Mouse (Mus musculus) hindbrain, embryonic 14.5 days (tissue): Measurements from ENCODE around the gene Lbh. TPM values are rescaled to one million over a fixed set of nuclear protein-coding genes. Genes with fewer than 3 reads are reported as not detected.
A peak's percentile ranks its signal among the peaks of the same experiment; 100 is the strongest.

Experiments
- ATAC-seq: fragments of 200-750 bp; cut with Nextera tagmentation; 2 replicates; pipeline ENCODE4 v1.8.0; 2017; ENCODE audit warnings: moderate number of reproducible peaks, mild to moderate bottlenecking, moderate TSS enrichment, moderate library complexity; ENCODE audit not compliant: low FRiP score
- DNase-seq: peaks from one replicate; pipeline ENCODE4 v3.0.0-alpha.2; 2015; ENCODE audit warnings: low spot score
- H3K27ac ChIP-seq: fragments of 300-500 bp; sonication (generic); 2 replicates; pipeline ENCODE4 v1.5.1; 2014; ENCODE audit warnings: mild to moderate bottlenecking, moderate library complexity
- H3K27me3 ChIP-seq: fragments of 300-500 bp; sonication (generic); 2 replicates; pipeline ENCODE4 v1.6.1; 2014; ENCODE audit warnings: mild to moderate bottlenecking, low read length, mixed read lengths; ENCODE audit not compliant: control insufficient read depth, insufficient read depth
- H3K36me3 ChIP-seq: fragments of 300-500 bp; sonication (generic); replicated peaks from 2 replicates; pipeline ENCODE4 v1.6.1; 2014; ENCODE audit not compliant: control insufficient read depth, insufficient read depth
- H3K4me1 ChIP-seq: fragments of 300-500 bp; sonication (generic); replicated peaks from 2 replicates; pipeline ENCODE4 v1.6.1; 2014; ENCODE audit warnings: antibody characterized with exemption, low read length, mixed read lengths; ENCODE audit not compliant: control insufficient read depth, insufficient read depth
- H3K4me2 ChIP-seq: fragments of 300-500 bp; sonication (generic); replicated peaks from 2 replicates; pipeline ENCODE4 v1.6.1; 2014; ENCODE audit warnings: mild to moderate bottlenecking, moderate library complexity
- H3K4me3 ChIP-seq: fragments of 300-500 bp; sonication (generic); replicated peaks from 2 replicates; pipeline ENCODE4 v1.5.1; 2014; ENCODE audit warnings: mild to moderate bottlenecking, low read length
- H3K9ac ChIP-seq: fragments of 300-500 bp; sonication (generic); 2 replicates; pipeline ENCODE4 v1.6.1; 2014
- H3K9me3 ChIP-seq: fragments of 300-500 bp; sonication (generic); 2 replicates; pipeline ENCODE4 v1.6.1; 2016; ENCODE audit warnings: low read length; ENCODE audit not compliant: control insufficient read depth
- WGBS: fragments of 180-500 bp; shearing (Covaris S2); extraction: QIAGEN DNeasy Blood & Tissue Kit; methylation state at CpG from one replicate; pipeline ENCODE4 v1.1.7; 2014; 5-methylcytosine and 5-hydroxymethylcytosine counted together
- polyA plus RNA-seq: library from polyadenylated mRNA; unstranded; fragments of >200 nt; fragmentation: Nextera tagmentation; extraction: Ambion mirVana; gene quantifications from 2 replicates; pipeline ENCODE4 v1.2.1, GENCODE M21; 2014

Lbh gene
- polyA plus RNA-seq, 1 experiment from 2014 or later = 6.4 TPM

- no peak for DNase-seq
- no peak overlapping the region for H3K9ac ChIP-seq
- no peaks in the 10 kb centered on the region for H3K36me3 ChIP-seq
- H3K27ac ChIP-seq = no peak overlapping the region
- H3K4me2 ChIP-seq = no peak overlapping the region
- H3K9me3 ChIP-seq = no peaks in the 10 kb centered on the region
- H3K4me1 ChIP-seq = no peaks in the 10 kb centered on the region
- no peaks in the 10 kb centered on the region for H3K27me3 ChIP-seq
- no peak overlapping the region for H3K4me3 ChIP-seq
- WGBS = 72% methylated on average over 5 of the region's 5 CpGs
- ATAC-seq = no peak
Observed at GRCm38 (mm10) chr17:72959497-72960039, 41.5 kb downstream of the Lbh start.

- no peaks in the 10 kb centered on the region for H3K4me1 ChIP-seq
- no peak overlapping the region for H3K27ac ChIP-seq
- no peaks in the 10 kb centered on the region for H3K9me3 ChIP-seq
- no peak for DNase-seq
- no peaks in the 10 kb centered on the region for H3K36me3 ChIP-seq
- H3K4me3 ChIP-seq = no peak overlapping the region
- no peak overlapping the region for H3K4me2 ChIP-seq
- H3K27me3 ChIP-seq = no peaks in the 10 kb centered on the region
- ATAC-seq = no peak
- H3K9ac ChIP-seq = no peak overlapping the region
- 95% methylated on average over 4 of the region's 4 CpGs for whole genome bisulfite sequencing
Observed at GRCm38 (mm10) chr17:72960243-72960642, 42.1 kb downstream of the Lbh start.

- Histone ChIP-seq H3K9me3 (no peaks in the 10 kb centered on the region), H3K36me3 (no peaks in the 10 kb centered on the region), H3K4me1 (no peaks in the 10 kb centered on the region), H3K4me3 (no peak overlapping the region), H3K9ac (no peak overlapping the region), H3K27me3 (no peaks in the 10 kb centered on the region), H3K27ac (no peak overlapping the region), H3K4me2 (no peak overlapping the region)
- ATAC-seq (no peak), DNase-seq (no peak)
- 74% methylated on average over 2 of the region's 2 CpGs for WGBS
Observed at GRCm38 (mm10) chr17:72960873-72961272, 42.8 kb downstream of the Lbh start.

DNA sequence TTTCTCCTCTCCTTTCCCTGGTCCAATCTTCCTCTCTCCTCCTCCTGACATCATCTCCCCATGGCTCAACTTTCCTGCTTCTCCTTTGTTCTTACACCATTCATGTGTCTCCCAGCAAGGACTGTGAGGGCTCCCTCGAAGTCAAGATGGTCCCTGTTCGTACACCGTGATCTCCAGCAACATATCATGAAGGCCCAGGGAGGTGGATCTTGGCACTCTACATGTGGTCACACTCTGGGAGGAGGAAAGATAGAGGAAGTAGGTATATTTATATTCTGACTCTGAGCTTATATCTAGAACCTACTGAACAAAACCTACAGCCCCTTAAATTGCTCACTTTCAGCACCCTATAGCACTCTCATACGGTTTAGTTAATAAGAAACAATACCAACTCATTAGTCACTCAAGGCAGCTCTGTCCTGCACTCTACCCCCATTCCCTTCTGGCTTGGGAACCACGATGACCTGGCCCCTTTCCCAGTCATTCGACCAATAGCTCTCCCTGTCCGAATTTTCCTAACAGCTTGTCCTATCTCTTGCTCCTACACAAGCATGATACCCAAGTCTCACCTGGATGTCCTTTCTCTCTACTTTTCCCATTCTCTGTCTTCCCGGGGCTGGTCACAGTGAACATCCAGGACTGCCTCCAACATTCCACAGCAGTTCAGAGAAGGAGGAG lies 44.0 kb downstream of the Lbh start:
- no peaks in the 10 kb centered on the region for H3K4me1 ChIP-seq
- 84% methylated on average over 8 of the region's 8 CpGs for WGBS
- no peak overlapping the region for H3K9ac ChIP-seq
- no peak for ATAC-seq
- H3K4me2 ChIP-seq = no peak overlapping the region
- no peaks in the 10 kb centered on the region for H3K27me3 ChIP-seq
- no peaks in the 10 kb centered on the region for H3K9me3 ChIP-seq
- H3K27ac ChIP-seq = no peak overlapping the region
- H3K4me3 ChIP-seq = no peak overlapping the region
- no peaks in the 10 kb centered on the region for H3K36me3 ChIP-seq
- DNase-seq = no peak

DNA sequence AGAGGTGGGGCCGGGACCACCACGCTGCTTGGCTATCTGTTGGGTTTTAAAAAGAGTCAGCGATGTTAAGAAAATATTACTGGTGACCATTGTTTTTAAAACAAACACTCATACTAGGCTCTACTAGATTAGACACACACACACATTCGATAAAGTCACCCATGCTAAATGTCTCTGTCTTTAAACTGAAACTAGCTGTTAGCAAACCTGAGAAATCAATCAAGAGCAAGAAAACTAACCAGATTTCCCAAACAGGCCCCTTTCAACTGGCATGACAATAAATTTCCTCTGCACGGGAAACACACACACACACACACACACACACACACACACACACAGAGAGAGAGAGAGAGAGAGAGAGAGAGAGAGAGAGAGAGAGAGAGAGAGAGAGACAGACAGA lies 47.6 kb downstream of the Lbh start:
- WGBS = 84% methylated on average over 5 of the region's 5 CpGs
- ATAC-seq = no peak
- Histone ChIP-seq H3K36me3 (no peaks in the 10 kb centered on the region), H3K4me2 (no peak overlapping the region), H3K27me3 (no peaks in the 10 kb centered on the region), H3K4me1 (no peaks in the 10 kb centered on the region), H3K9ac (no peak overlapping the region), H3K27ac (no peak overlapping the region), H3K9me3 (no peaks in the 10 kb centered on the region), H3K4me3 (no peak overlapping the region)
- no peak for DNase-seq

DNA sequence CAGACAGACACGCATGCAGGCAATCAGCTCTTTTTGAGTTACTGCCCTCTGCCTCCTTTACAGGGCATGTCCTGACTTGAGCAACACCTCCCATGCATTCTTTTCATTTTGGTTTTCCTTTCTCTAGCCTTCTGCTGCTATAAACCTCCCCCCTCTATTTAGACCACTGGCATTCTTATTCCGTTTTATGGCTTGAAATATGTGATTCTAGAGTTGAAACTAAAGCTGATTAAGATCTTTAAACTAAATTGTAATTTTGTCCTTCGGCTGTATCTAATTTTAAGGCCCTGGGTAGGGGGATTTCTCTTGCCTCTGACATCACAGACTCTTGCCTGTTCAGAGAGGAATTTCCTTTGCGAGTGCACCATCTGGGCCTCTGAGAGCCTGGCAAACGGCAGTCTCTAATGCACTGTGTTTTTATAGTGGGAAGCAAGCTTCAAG lies 48.0 kb downstream of the Lbh start:
- Histone ChIP-seq H3K36me3 (no peaks in the 10 kb centered on the region), H3K9ac (no peak overlapping the region), H3K4me1 (no peaks in the 10 kb centered on the region), H3K9me3 (no peaks in the 10 kb centered on the region), H3K4me3 (no peak overlapping the region), H3K4me2 (no peak overlapping the region), H3K27me3 (no peaks in the 10 kb centered on the region), H3K27ac (no peak overlapping the region)
- DNase-seq = no peak
- ATAC-seq = no peak
- 59% methylated on average over 5 of the region's 5 CpGs for WGBS

GRCm38 (mm10) chr17:72966878-72967277 lies 48.8 kb downstream of the Lbh start:
- Histone ChIP-seq H3K27me3 (no peaks in the 10 kb centered on the region), H3K27ac (no peak overlapping the region), H3K9me3 (no peaks in the 10 kb centered on the region), H3K4me3 (no peak overlapping the region), H3K36me3 (no peaks in the 10 kb centered on the region), H3K9ac (no peak overlapping the region), H3K4me2 (no peak overlapping the region), H3K4me1 (no peaks in the 10 kb centered on the region)
- no peak for DNase-seq
- ATAC-seq = no peak
- 49% methylated on average over 3 of the region's 3 CpGs for WGBS

DNA sequence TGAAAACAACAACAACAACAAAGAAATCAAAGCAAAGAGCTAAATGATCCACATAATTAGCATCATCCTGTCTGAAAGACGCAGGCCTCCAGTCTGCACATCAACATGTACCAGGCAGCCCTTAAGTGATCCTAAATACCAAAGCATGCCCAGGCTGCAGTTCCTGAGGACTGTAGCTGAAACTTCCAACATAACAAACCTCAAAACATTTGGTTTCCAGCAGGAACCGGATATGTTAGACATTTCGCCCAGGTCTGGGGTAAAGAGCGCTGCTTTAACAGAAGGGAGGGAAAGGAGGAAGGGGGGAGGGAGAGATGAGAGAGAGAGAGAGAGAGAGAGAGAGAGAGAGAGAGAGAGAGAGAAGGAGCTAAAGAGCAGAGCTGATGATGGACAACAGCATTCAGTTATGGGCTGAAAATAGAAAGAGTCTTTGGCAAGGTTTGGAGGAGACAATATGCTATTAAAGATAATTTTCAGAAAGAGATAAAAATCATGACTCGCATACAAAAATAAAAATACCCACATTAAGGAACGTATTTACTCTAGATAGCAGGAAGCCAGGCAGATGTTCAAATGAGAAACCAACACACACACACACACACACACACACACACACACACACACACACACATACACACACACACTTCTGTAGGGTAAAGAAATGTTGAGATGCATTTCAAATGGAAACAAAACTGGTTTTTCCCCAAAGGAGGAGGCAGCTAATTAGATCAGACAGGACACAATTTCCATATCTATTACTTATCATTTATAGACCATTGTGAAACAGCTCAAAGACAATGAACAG lies 49.5 kb downstream of the Lbh start:
- no peak overlapping the region for H3K4me3 ChIP-seq
- DNase-seq (no peak), ATAC-seq (no peak)
- H3K9me3 ChIP-seq = no peaks in the 10 kb centered on the region
- no peaks in the 10 kb centered on the region for H3K27me3 ChIP-seq
- no peak overlapping the region for H3K4me2 ChIP-seq
- 76% methylated on average over 6 of the region's 6 CpGs for WGBS
- H3K4me1 ChIP-seq = no peaks in the 10 kb centered on the region
- peak overlapping the region; percentile 1 for H3K27ac ChIP-seq
- no peak overlapping the region for H3K9ac ChIP-seq
- H3K36me3 ChIP-seq = no peaks in the 10 kb centered on the region

DNA sequence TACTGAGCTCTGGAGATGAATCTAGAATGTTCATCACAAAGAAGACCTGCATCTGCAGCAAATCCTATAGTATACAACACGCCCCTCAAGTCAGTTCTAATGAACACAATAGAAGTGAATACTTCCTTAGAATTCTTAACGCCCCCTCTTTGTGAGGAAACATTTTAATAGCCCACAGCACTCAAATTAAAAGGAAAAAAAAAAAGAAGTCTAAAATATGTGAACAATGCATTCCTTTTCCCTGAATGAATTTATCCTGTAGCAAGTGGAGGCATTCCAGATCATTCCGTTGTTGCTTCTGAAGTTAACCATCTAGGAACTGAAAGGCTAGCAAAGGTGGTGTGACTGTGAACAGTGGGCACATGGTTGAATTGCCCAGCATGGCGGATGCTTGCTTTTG lies 50.6 kb downstream of the Lbh start:
- H3K9ac ChIP-seq = no peak overlapping the region
- no peaks in the 10 kb centered on the region for H3K9me3 ChIP-seq
- no peak overlapping the region for H3K4me2 ChIP-seq
- ATAC-seq (no peak), DNase-seq (no peak)
- no peaks in the 10 kb centered on the region for H3K4me1 ChIP-seq
- H3K27me3 ChIP-seq = no peaks in the 10 kb centered on the region
- H3K36me3 ChIP-seq = no peaks in the 10 kb centered on the region
- WGBS = 58% methylated on average over 4 of the region's 4 CpGs
- no peak overlapping the region for H3K27ac ChIP-seq
- H3K4me3 ChIP-seq = no peak overlapping the region
